Mouse (Mus musculus) stomach, postnatal 0 days (tissue): ENCODE measurements around the gene Lama5. TPM values are rescaled to one million over a fixed set of nuclear protein-coding genes. Genes with fewer than 3 reads are reported as not detected.
"Not testable (repeated sequence)": the region's sequence is repeated elsewhere in the genome, so short reads cannot be mapped to it uniquely, and the experiment has no call there.

Experiments
- ATAC-seq: fragments of 200-750 bp; cut with Nextera tagmentation; 2 replicates; pipeline ENCODE4 v1.8.0; 2017; ENCODE audit not compliant: low FRiP score, low TSS enrichment
- DNase-seq: peaks from one replicate; pipeline ENCODE4 v3.0.0-alpha.2; 2016; ENCODE audit warnings: low spot score
- H3K27ac ChIP-seq: fragments of 300-500 bp; sonication (generic); replicated peaks from 2 replicates; pipeline ENCODE4 v1.5.1; 2014; ENCODE audit warnings: mild to moderate bottlenecking, control low read depth
- H3K27me3 ChIP-seq: fragments of 300-500 bp; sonication (generic); 2 replicates; pipeline ENCODE4 v1.6.1; 2014; ENCODE audit warnings: low read length; ENCODE audit not compliant: control insufficient read depth, insufficient read depth
- H3K36me3 ChIP-seq: fragments of 300-500 bp; sonication (generic); 2 replicates; pipeline ENCODE4 v1.6.1; 2014; ENCODE audit warnings: low read length, mixed read lengths; ENCODE audit not compliant: control insufficient read depth, insufficient read depth
- H3K4me1 ChIP-seq: fragments of 300-500 bp; sonication (generic); replicated peaks from 2 replicates; pipeline ENCODE4 v1.6.1; 2014; ENCODE audit warnings: antibody characterized with exemption; ENCODE audit not compliant: control insufficient read depth, insufficient read depth
- H3K4me2 ChIP-seq: fragments of 300-500 bp; sonication (generic); replicated peaks from 2 replicates; pipeline ENCODE4 v1.6.1; 2014; ENCODE audit warnings: low read depth, mild to moderate bottlenecking, control low read depth, moderate library complexity
- H3K4me3 ChIP-seq: fragments of 300-500 bp; sonication (generic); 2 replicates; pipeline ENCODE4 v1.5.1; 2014; ENCODE audit warnings: low read depth, low read length, control low read depth
- H3K9ac ChIP-seq: fragments of 300-500 bp; sonication (generic); 2 replicates; pipeline ENCODE4 v1.6.1; 2014; ENCODE audit warnings: mild to moderate bottlenecking, low read length, control low read depth, mixed read lengths
- H3K9me3 ChIP-seq: fragments of 300-500 bp; sonication (generic); 2 replicates; pipeline ENCODE4 v1.6.1; 2016; ENCODE audit warnings: low read length; ENCODE audit not compliant: control insufficient read depth
- CTCF ChIP-seq: IDR thresholded peaks from 2 replicates; pipeline ENCODE4 v1.5.1; 2016; ENCODE audit warnings: antibody characterized with exemption, low read depth, mild to moderate bottlenecking, moderate library complexity
- EP300 ChIP-seq: optimal IDR thresholded peaks from 2 replicates; pipeline ENCODE3; 2016; ENCODE audit warnings: antibody characterized with exemption
- WGBS: fragments of 180-500 bp; shearing (Covaris S2); extraction: QIAGEN DNeasy Blood & Tissue Kit; methylation state at CpG from one replicate; pipeline ENCODE4 v1.1.7; 2014; 5-methylcytosine and 5-hydroxymethylcytosine counted together
- polyA plus RNA-seq: library from polyadenylated mRNA; unstranded; fragments of >200 nt; fragmentation: Nextera tagmentation; extraction: Ambion mirVana; gene quantifications from 2 replicates; pipeline ENCODE4 v1.2.1, GENCODE M21; 2015

The Lama5 gene
- polyA plus RNA-seq, 1 experiment from 2014 or later = 29.7 TPM

- DNase-seq (no peak), ATAC-seq (no peak)
- H3K4me3 ChIP-seq = no peak overlapping the region
Observed at GRCm38 (mm10) chr2:180260610-180261480, 35.2 kb upstream of the Lama5 start.

GRCm38 (mm10) chr2:180259826-180260609 lies 34.4 kb upstream of the Lama5 start:
- H3K9me3 ChIP-seq, ATAC-seq, DNase-seq, H3K27me3 ChIP-seq, H3K9ac ChIP-seq, H3K27ac ChIP-seq, H3K4me2 ChIP-seq, H3K4me1 ChIP-seq, H3K4me3 ChIP-seq: not testable (repeated sequence)
- 62% methylated on average over 17 of the region's 17 CpGs for WGBS
- H3K36me3 ChIP-seq = peaks cover 11% of the 10 kb centered on the region

More at GRCm38 (mm10) chr2:180260610-180261480, 35.2 kb upstream of the Lama5 start:
- Histone ChIP-seq H3K36me3 (peaks cover 11% of the 10 kb centered on the region), H3K9ac (no peak overlapping the region), H3K9me3 (no peaks in the 10 kb centered on the region), H3K27me3 (no peaks in the 10 kb centered on the region), H3K4me1 (peaks cover 3% of the 10 kb centered on the region; the same call in 1 of the 2 replicates), H3K27ac (no peak overlapping the region), H3K4me2 (no peak overlapping the region)
- WGBS = 49% methylated on average over 8 of the region's 8 CpGs
- TF ChIP-seq EP300 = no peak
- no peak for TF ChIP-seq CTCF

GRCm38 (mm10) chr2:180258951-180259484 lies 33.4 kb upstream of the Lama5 start:
- H3K4me2 ChIP-seq, H3K27ac ChIP-seq, H3K4me3 ChIP-seq, ATAC-seq, H3K27me3 ChIP-seq, H3K9me3 ChIP-seq, H3K9ac ChIP-seq, DNase-seq, H3K4me1 ChIP-seq: not testable (repeated sequence)
- peaks cover 11% of the 10 kb centered on the region for H3K36me3 ChIP-seq
- whole genome bisulfite sequencing = 73% methylated on average over 10 of the region's 10 CpGs

- no peak for TF ChIP-seq CTCF
- no peak for TF ChIP-seq EP300
- WGBS = 49% methylated on average over 11 of the region's 11 CpGs
Observed at GRCm38 (mm10) chr2:180257963-180258865, 32.6 kb upstream of the Lama5 start.

GRCm38 (mm10) chr2:180257001-180257521 lies 31.4 kb upstream of the Lama5 start, which contains the start of gene Rps21:
Gene Rps21 (plus strand): TSS chr2:180257377.
- TF ChIP-seq EP300 (no peak), CTCF (0 out of 2 replicates have a peak, but pooled peaks have one; percentile 1)
- Histone ChIP-seq H3K4me2 (peak within 1 kb of the TSS; percentile 89), H3K9ac (peak within 1 kb of the TSS; percentile 87), H3K4me3 (peak within 1 kb of the TSS; percentile 84), H3K36me3 (peaks cover 9% of the 10 kb centered on the region), H3K4me1 (peaks cover 3% of the 10 kb centered on the region; the same call in 1 of the 2 replicates), H3K9me3 (no peaks in the 10 kb centered on the region), H3K27ac (peak within 1 kb of the TSS; percentile 90), H3K27me3 (no peaks in the 10 kb centered on the region)
- whole genome bisulfite sequencing = under 1% methylated on average over 38 of the region's 38 CpGs
- peak; percentile 97 for ATAC-seq
- peak; percentile 98 for DNase-seq

More at GRCm38 (mm10) chr2:180257963-180258865, 32.6 kb upstream of the Lama5 start:
- ATAC-seq (no peak), DNase-seq (no peak)
- Histone ChIP-seq H3K4me1 (peaks cover 3% of the 10 kb centered on the region; the same call in 1 of the 2 replicates), H3K4me3 (peak overlapping the region; percentile 84), H3K9me3 (no peaks in the 10 kb centered on the region), H3K4me2 (peak overlapping the region; percentile 89), H3K27me3 (no peaks in the 10 kb centered on the region), H3K36me3 (peaks cover 11% of the 10 kb centered on the region), H3K27ac (no peak overlapping the region; the same call in 1 of the 2 replicates), H3K9ac (peak overlapping the region; percentile 87)
